Mouse (Mus musculus): ENCODE data around the gene Wdr34.
A peak's percentile ranks its signal among the peaks of the same experiment; 100 is the strongest.
"Not testable (repeated sequence)": the region's sequence is repeated elsewhere in the genome, so short reads cannot be mapped to it uniquely, and the experiment has no call there.

The Wdr34 gene

DNA sequence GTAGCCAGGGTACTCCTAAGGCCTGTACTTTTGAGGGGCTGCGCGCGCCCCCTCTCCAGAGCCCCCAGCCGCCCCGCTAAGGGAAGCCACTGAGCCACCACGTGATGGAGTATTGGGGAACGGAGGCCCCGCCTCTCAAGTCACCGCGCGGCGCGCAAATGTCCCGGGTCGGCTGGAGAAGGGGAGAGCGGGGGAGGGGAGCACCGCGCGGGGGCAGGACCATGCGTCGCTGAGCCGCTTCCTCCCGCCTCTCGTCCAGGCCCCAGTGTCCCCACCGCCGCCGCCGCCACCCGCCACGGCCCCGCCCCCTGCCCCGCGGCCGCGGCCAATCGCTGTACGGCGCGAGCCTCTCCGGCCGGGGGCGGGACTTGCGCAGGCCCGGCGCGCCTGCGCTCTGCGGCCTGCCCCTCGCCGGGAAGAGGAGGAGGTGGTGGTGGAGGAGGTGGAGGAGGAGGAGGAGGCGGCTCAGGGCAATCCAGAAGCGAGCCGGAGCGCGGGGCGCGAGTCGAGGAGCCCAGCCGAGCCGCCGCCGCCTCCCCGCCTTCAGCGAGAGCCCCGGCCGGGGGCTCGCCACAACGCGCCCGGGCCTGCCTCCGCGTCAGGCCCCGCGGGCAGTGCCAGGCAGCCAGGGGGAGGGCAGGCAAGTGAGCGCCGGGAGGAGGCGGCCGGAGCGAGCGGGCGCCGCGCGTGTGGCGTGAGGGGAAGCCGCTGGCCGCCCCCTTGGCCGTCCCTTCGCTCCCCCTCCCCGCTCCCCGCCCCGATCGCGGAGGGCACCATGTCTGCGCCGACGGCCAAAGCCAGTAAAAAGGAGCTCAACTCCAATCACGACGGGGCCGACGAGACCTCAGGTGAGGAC lies 17.6 kb upstream of the Wdr34 start:
- peak; percentile 95 for DNase-seq

DNA sequence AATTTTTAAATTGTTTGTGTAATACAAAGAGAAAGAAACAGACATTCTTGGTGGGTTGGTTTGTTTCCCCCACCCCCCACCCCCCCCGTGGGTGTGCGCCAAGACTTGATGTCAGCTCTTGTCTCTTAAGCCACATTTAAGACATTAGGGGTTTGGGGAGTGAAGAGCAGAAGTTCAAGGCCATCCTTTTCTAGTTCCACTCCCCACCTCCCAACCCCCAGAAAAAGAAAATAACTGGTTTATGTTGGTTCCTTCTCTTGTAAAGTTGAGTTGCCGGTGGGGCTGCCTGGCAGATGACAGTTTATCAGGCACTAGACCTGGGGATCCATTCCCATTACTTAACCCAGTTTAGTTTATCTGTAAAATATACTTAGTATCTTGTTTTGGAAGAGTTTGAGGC lies 15.6 kb upstream of the Wdr34 start:
- DNase-seq, result no peak

DNA sequence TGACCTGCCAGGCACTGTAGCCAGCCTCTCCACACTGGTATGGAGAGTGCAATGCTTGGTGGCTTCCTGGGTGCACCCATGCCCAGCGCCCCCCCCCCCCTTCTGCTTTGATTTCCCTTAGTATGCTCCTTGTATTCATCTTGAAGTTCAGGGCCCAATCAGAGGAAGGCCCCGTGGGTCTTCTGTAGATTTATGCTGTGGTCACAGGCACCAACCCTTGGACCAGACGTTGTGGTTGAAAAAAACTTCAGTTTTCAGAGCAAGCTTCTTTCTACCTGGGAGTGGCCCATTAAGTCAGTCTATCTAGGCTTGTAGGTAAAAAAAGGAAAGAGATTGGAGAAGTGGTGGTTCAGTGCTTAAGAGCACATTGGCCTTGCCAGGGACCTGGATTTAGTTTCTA lies 15.1 kb upstream of the Wdr34 start:
- DNase-seq, result no peak

DNA sequence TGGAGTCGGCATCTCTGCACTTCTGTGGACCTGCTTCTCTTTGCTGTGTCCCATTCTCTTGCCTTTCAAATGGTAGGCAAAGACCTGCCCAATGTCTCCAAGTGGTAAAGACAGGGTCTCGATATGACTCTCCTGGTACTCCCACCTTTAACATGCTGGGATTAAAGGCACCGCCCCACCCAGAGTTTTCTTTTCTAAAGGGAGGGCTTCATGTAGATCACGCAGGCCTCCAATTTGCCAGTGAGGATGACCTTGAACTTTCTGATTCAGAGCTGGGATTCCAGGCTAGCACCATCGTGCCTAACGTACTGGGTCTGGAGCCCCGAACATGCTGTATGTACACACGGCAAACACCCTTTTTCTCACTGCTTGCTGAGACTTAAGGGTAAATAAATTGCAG lies 14.6 kb upstream of the Wdr34 start:
- no peak for DNase-seq

DNA sequence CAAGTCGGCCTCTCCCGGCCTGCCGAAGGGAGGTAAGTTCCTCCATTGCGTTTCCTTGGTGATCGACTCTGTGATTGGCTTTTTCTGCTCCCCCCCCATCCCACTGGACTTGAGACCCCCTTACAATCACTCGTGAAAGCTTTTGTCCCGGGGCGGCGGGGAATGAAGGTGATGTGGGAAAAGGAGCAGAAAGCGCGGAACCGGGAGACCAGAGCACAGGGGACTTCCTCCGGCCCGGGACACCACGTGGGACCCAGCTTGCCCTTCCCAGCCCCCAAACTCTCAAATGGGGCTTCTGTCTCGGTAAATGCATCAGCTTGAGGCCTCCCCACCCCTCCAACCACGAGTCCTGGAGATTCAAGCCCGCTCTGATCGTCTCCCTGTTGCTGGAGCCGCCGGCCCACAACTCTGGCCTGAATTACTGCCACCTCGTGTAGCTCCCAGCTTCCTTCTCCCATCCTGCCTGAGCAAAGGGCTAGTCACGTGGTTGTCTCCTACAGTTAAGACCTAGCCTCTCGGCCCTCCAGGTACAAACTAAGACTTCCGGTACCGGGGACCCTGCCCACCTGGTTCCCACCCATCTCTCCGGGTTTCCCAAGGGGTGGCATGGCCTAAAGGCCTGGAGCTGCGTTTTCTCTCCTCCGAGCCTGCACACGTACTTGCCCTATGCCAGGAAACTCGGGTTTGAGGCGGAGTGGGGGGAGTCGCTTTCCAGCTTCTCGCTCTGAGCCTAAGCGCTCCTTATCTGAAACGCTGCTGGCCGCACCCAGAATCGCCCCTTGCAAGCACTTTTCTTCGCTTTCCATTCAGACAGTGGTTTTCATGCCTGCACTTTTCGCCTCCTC lies 13.8 kb upstream of the Wdr34 start:
- peak; percentile 51 for DNase-seq

DNA sequence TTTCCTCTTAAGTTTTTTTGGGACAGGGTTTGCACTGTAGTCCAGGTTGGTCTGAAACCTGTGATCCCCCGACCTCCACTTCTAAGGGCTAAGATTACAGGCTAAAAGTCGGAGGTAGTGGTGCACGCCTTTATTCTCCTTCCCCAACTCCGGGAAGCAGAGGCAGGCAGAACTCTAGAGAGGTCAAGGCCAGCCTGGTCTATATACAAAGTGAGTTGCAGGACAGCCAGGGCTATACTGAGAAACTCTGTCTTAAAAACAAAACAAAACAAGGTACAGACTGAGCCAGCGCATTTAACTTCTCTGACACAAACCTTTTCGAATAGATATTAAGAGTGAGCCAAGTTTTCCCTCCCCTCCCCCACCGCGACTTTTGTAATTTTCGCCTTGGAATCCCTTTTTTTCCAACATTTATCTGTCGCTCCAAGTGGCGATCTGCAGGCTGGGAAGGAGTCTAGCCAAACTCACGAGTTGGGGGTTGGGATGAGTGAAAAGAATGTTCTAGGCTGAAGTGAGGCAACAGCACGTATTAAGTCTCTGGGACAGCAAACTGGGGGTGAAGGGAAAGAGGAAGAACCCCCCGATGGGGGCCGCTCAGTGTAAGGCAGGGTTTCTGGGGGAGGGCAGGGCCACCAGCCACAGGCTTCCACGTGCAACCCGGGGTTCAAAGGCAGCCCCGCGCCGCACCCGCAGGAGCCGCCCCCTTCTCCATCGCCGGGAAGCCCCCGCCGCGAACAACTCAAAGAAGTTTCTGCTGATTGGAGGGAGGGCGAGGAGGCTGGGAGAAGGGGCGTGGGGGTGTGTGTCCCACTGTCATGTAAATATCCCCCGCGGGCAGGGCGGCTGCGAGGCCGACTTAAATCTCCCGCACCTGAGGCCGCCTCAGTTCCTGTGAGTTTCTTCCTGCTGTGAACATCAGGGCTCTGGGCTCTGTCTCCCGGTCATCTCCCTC lies 12.8 kb upstream of the Wdr34 start:
- DNase-seq, result no peak

DNA sequence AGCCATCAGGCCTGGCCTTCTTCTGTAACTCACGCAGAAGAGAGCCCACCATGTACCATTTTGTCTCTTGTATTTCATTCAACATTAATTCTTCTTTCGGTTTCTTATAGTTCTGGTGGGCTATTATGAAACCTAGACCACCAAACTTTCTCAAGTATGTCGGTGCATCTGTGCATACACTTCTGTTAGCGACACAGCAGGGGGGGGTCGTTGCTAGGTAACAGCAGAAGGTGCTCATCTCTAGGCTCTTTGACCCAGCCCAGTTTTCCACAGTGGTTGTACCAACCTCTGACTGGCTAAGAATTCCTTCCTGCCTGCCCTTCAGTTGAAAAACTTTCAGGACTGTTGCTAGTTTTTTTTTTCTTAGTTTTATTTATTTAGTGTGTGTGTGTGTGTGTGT lies 9.7 kb upstream of the Wdr34 start:
- no peak for DNase-seq

DNA sequence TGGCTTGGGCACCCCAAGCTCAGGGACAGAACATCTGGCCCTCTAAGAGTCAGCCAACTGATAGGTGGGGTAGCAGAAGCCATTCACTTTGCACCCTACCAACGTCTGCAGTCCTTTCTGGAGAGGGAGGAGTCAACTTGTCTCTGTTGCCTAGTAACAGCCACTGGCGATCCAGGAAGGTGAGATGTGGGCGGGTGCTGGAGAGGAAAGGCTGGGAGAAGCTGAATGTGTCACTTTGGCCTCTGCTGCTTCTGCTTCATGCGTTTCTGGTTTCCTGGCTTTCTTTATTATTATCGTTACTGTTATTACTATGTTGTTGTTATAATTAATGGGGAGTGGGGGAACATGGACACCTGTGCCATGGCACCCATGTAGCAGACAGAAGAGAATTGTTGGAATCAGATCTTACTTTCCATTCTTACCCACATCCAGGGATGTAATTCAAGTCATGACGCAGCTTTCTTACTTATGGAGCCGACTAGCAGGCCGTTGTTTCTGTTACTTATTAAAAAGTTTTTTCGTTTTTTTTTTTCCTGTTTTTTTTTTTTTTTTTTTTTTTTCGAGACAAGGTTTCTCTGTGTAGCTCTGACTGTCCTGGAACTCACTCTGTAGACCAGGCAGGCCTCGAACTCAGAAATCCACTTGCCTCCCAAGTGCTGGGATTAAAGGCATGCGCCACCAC lies 8.7 kb upstream of the Wdr34 start, which contains the start of gene Set:
Gene Set, plus strand, starts transcription at position 156 of the 682 bp plus-strand sequence.
- no peak for DNase-seq

DNA sequence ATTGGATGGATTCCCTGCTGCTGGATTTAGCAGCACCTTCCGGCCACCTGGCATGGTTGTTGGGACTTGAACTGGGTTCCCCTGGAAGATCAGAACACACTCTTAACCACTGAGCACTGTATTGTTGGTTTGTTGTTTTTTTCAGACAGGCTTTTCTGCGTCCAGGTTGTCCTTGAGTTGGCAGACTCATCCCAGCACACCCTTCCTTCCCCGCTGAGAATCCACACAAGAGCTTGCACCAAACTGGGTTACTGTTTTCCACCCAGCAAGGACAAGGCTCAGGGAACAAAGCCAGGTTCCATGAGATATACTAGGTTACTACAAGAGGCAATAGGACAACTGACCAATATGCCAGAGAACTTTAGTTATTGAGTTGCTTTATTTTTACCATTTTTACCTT lies 8.1 kb upstream of the Wdr34 start:
- no peak for DNase-seq

DNA sequence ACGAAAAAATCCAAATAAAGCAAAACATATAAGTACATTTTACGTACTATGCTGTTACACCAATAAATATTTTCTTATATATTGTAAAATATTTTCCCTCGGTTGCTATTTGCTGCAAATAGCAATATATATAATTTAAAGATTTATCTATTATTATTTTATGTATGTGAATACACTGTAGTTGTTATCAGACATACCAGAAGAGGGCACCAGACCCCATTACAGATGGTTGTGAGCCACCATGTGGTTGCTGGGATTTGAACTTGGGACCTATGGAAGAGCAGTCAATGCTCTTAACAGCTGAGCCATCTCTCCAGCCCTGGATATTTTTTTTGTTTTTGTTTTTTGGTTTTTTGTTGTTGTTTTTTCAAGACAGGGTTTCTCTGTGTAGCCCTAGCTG lies 6.6 kb upstream of the Wdr34 start:
- not testable (repeated sequence) for DNase-seq

DNA sequence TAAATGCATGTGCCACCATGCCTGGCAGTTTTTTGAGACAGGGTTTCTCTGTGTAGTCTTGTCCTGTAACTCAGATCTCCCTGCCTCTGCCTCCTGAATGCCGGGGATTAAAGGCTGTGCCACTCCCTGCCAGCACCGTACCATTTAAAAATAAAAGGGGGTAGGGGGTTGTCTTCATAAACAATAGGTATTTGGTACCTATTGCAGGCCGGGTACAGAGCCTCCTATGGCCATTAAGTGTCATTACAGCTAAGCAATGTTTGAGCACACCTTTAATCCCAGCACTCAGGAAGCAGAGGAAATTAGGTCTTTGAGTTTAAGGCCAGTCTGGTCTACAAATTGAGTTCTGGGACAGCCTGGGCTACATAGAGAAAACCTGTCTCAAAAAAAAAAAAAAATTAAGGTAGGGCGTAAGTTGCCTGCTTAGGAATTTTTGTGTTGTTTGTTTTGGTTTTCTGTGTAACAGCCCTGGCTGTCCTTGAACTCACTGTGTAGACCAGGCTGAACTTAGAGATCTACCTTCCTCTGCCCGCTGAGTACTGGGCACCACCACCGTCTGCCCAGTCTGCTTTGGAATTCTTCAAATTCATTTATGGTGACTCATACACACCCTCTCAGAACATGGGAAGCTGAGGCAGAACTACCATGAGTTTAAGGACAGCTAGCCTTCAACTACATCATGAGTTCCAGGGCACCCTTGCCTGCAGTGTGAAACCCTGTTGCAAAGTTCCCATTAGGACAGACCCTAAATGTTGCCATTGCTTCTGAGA lies 3.5 kb upstream of the Wdr34 start:
- DNase-seq, result no peak

DNA sequence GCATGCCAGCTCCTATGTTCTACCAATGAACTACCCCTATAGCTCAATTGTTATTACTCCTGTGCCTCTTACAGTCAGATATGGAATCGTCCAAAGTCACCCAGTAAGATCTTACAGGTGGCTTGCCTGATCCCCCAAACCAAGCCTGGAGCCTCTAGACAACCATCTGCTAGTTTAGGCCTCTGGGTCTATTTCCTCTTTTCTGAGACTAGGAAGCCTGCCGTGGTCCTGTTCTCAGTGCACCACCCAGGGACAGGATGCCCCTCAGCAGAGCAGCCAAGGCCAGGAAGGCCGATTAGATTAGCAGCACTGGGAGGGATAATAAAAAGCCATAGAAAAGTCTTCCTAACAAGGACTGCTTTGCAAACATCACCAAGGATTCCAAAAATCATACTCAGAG lies 1.1 kb upstream of the Wdr34 start:
- no peak for DNase-seq

DNA sequence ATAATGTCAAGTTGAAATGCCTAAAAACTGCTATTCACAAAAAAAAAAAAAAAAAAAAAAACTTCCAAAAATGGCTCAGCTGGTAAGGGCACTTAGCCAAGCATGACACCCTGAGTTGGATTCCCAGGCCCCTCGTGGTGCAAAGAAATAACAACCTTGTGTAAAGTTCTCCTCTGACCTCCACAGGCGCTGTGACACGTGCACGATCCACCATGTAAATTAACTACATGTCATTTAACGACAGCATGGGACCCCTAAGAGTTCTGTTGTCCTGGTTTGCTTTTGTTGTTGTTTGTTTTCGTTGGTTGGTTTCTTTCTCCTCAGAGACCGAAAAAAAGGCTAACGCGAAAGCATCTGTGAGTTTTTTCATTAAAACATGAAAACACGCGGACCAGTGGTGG lies 580 bp downstream of the Wdr34 start:
- no peak for DNase-seq

DNA sequence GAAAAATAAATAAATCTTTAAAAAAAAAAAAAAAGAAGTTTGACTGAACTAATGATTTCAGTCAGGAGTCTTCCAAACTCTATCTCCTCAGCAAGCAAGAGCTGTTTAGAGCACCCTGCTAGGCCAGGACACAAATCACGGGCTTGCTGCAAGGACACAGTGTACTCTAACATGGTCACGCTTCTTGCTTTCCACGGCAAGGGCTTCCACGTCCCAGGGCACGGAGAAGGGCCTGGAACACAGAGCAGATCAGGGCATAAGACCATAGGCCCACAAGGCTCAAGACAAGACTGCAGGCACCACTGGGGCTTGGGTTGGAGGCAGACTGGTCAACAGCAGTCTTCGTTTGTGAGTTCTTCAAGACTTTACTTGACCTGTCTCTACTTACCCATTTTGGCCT lies 1.6 kb downstream of the Wdr34 start:
- no peak for DNase-seq

DNA sequence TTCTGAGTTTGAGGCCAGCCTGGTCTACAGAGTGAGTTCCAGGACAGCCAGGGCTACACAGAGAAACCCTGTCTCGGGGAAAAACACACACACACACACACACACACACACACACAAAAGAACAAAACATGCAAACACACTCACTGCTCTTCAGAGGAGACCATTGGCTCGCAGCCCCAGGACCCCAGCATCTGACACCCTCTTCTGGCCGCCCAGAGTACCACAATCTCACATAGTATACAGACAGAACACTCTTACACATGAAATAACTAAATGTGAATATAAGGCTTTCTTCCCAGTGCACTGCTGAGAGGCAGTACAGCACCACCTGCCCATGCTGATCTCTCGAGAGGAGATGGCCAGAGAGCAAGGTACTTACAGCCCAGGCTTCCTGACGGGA lies 4.1 kb downstream of the Wdr34 start:
- no peak for DNase-seq

DNA sequence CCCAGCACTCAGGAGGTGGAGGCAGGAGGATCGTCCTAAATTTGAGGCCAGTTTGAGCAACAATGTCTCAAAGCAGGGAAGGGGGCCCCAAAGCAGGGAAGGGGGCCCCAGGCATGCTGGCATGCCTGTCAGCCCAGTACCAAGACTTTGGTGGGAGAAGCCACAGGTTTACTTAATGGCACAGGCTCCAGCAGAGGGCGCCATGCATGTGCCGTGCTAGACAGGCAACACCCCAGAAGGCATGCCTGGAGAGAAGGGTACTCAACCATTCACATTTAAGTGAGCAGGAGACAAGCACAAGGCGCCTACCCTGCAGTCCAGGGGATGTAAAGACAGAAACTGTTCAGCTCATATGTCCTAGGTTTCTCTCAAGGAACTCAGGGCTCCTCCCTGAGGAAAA lies 6.2 kb downstream of the Wdr34 start:
- peak; percentile 65 for DNase-seq

DNA sequence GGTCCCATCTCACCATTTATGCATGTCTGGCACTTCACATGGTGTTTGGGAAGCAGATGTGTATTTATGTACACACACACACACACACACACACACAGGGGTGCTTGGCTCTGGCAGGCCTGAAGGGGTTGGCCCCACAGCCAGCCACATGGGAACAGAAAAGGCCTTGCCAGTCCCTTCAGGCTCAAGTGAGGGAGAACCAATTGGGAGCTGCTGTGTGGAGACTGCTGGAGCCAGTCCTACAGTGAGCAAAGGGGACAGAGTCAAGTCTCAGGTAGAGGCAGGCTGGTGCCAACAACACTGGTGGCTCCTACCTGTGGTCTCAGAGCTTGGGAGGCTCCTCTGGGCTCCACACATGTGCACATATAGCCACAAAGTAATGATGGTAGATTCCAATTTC lies 9.0 kb downstream of the Wdr34 start:
- no peak for DNase-seq

DNA sequence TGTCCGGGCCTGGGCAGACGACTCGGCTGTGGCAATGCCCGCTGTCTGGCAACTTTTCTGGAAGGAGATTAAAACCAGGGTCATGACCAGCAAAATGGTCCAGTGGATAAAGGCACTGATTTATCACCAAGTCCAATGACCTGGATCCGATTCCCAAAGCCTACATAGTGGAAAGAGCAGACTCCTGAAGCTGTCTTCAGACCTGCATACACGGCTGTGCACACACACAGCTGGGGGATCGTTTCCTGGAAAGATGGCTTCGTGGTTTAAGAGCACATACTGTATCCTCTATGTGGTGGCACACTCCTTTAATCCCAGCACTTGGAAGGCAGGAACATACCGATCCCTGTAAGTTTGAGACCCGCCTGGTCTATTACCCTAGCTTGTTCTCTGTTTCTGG lies 10.3 kb downstream of the Wdr34 start:
- no peak for DNase-seq

DNA sequence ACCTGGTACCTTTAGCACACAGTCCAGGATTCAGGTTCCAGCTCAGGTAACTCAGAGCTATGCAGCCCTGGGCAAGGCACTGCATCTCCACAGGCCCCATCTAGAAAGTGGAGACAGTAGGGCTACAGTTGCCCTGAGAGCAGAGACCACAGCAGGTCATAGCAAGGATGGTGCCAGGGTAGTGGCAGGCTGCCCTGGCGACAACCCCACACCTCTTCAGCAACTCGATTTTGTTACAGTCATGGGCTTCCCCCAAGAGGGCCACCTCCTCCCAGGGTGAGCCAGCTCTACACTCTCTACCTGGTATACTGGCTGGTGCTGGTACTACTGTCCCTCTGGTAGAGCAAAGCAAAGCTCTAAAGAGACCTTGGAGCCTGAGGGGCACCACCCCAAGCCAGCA lies 10.9 kb downstream of the Wdr34 start:
- no peak for DNase-seq

DNA sequence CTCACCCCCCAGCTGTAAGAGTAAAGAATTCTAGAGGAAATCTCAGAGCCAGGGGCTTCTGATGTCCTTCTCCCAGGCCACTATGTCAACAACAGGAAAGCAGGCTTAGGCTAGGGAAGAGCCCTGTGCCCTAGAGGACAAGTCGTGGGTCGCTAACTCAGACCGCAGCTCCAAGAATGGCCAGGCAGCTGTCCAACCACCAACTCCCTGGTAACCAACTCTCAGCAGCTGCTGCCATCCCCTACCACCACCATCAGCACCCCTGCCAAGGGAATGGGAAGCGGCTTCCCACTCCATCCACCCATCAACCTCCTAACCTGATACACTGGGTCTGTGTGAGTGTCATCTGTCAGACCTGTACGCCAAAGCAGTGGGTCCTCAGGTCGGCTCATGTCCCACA lies 15.7 kb downstream of the Wdr34 start:
- no peak for DNase-seq

DNA sequence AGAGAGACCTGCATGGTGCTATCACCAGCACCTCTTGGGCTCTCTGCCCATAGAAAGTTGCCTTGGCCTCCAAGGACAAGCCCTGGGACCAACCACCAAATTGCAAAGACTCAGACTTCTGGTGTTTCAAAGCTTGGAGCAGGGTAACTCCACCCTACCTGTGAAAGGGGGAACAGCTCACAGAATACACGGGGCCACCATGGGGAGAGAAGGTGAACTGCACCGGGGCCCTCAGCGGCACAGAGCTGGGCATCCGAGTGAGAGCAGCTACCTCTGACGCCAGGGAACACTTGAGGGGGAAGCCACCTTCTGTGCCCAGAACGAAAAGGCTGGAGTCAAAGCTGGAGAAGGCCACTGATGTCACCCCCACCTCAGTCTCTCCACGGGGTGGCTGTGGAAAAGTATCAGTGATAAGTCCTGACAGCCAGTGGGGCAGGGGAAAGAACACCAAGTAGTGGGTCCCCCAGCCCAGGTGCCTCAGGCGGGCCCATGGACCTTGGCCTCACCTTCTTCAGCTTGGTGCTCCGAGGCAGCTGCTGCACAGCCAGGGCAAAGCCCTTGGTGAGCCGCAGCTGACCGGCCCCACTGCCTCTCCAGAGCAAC lies 16.3 kb downstream of the Wdr34 start:
- no peak for DNase-seq
